Mouse (Mus musculus): ENCODE results near the gene Ampd2.

The Ampd2 gene

DNA sequence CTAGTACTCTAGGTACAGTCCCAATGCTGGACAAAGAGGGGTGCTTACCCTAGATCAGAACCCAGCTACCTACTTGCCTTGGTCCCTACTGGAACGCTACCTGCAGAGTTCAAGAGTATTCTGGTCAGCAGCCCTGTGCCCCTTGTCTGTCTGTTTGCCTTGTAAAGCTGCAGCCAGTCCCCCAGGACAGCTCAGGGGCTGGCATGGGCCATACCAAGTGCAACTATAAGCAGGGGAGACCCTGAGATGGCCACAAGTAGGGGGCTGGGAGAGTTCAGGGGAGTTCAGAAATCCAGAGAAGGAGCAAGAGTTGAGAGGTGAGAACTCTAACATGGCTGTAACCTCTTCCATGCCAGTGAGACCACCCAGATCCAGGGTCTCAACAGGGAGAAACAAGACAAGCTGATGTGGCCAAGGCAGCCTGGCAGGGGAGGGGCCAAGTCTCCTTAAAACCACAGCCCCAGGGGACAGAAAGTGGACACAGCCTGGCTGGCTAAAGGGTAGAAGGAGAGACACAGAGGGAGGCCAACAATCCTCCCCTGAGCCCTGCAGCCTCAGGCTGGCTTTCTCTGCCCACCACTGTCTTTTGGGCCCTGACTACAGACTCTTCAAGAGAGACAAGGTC lies 4.1 kb downstream of the Ampd2 start:
- in situ Hi-C loops (cut with MboI; ENCODE audit: low pct_unique_long_range_greater_than_20kb in 1 of 2, low sequenced_read_pairs in 2 of 2, unreplicated experiment in 1 of 2), result loop anchor here in 1 of 2 experiments (5.0 kb wide), 1 partner anchor 65 kb away; the partner anchor contains the start of gene Gnai3

DNA sequence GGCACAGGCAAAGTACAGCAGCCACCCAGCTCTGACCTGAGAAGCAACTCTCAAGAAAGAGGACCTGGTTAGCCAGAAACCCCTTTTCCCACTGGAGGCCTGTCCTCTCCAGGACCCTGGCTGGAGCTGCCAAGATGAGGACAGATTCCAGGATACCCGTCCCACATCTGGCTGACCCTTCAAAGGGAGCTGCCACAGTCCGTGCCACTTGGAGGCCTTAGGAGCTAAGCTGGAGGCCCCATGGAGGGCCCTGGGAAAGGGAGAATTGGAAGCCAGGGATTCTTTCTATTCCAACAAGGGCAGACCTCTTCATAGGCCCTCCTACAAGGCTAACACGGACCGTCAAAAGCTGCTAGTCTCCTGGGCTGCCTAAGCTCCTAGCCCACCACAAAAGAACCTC lies 4.8 kb downstream of the Ampd2 start:
- in situ Hi-C loops (cut with MboI; ENCODE audit: low pct_unique_long_range_greater_than_20kb in 1 of 2, low sequenced_read_pairs in 2 of 2, unreplicated experiment in 1 of 2), result loop anchor here in 1 of 2 experiments (5.0 kb wide), 1 partner anchor 66 kb away; the partner anchor contains the start of gene Gnai3

DNA sequence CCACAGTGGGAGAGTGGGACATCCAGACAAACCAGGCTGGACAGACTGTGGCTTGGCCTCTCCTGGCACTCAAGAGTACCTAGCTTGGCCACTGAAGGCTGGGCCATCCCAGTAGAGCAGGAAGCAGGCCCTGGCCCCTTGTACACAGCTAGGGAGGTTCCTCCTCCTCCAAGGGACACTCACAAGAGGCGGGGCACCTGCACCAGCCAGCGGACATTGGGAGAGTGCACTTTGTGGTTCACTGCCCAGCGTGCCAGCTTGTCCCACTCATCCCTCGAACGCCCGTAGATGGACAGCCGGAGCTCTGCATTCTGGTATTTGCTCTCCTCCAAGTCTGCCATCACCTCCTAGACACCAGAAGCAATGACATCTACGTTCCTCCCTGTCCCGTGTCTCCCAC lies 9.6 kb downstream of the Ampd2 start:
- in situ Hi-C loops (cut with MboI; ENCODE audit: low pct_unique_long_range_greater_than_20kb in 1 of 2, low sequenced_read_pairs in 2 of 2, unreplicated experiment in 1 of 2), result no loop called here

DNA sequence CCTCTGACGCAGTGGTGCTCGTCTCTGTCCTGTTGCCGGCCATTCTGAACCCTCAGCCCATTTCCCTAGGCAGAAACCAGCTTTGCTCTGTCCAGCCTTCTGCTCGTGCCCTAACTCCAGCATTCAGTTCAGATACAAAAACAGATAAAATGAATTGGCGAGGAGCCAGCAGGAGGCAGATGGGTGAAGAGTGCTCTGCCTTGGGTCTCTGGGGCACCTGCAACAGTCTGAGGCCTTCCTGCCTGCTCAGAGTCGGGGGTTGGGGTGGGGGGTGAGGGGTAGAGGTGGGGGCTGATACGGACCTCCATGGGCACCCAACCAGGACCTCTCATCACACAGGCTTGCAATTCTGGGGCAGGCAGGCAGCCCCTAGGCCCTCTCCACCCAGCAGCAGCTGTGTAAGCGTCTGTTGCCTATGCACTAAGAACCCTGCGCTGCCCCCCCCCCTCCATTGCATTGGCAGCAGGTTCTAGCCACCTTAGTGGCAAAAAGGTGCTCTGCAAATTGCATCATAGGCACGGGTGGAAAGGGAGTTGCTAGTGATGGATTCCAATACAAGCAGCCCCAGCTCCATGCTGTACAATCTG lies 13.4 kb downstream of the Ampd2 start:
- in situ Hi-C loops (cut with MboI; ENCODE audit: low pct_unique_long_range_greater_than_20kb in 1 of 2, low sequenced_read_pairs in 2 of 2, unreplicated experiment in 1 of 2), result no loop called here

DNA sequence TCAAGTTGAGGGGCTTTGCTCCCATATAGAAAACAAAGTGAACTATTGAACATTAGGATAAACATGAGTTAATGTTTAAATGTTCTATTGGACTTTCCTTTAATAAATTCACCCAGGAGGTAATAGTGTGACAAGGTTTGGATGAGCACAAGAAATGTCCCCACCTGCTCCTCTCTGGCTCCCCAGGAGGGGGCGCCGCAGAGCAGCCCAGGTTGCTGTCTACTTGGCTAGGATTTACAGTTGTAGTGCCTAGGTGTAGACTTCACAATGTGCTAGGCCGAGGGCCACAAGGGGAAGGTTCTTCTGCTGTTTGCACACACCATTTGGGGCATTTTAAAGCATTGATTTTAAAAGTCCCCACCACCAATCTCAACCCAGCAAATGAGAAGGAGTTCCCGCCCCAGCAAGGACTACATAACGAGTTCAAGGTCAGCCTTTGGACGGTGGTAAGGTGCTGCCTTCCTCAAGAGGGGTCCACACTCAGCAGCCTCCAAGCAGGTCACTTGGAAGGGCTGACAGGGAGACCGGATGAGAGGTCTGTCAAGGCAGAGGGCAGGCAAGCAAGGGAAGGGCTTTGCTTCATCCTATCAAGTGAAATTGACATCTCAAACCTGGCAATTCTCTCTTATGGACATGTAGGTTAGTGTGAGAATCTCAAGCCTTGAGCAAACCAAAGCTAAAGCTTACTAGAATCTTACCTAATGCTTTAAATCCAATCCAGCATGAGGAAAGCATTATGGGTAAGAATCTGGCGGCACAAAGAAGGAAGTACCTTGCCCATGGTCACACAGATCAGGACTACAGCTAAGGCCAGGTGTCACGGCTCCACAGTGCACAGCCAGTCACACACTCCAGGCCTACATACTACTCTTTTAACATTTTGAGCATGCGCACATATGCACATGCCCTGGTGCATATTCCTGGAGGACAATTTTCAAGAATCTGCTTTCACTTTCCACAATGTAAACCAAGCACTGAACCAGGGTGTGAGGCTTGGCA lies 15.9 kb downstream of the Ampd2 start:
- in situ Hi-C loops (cut with MboI; ENCODE audit: low pct_unique_long_range_greater_than_20kb in 1 of 2, low sequenced_read_pairs in 2 of 2, unreplicated experiment in 1 of 2), result no loop called here

DNA sequence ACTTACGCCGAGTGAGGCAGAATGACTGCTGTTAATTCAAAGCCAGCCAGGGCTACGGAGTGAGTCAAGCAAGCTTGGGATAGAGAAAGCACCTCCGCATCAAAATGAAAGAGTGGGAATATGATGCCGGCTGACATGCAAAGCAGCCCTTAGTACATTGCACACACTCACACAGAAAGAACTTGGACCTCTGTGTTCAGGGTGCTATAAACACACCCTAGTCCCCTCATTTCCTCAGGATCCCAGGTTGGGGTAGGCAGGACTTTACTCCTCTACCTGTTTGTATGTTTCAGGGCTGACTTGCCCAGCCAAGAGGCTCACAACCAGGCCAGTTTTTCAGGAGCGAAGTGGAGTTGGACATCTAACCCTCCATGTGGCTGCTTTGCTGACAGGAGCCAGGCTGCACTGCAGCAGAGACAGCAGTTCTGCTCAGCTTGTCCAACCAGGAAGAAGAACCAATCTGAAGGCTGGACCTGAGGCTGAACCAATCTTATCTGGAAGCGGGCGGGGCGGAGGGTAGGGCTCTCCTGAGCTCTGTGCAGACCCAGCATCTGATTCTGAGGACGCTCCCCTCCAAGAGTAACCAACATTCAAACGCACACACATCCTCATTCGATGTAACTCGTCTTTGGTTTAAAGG lies 17.1 kb downstream of the Ampd2 start:
- in situ Hi-C loops (cut with MboI; ENCODE audit: low pct_unique_long_range_greater_than_20kb in 1 of 2, low sequenced_read_pairs in 2 of 2, unreplicated experiment in 1 of 2), result loop anchor here in 1 of 2 experiments (10.0 kb wide), 1 partner anchor 135 kb away; the partner anchor contains the start of gene Gstm7

DNA sequence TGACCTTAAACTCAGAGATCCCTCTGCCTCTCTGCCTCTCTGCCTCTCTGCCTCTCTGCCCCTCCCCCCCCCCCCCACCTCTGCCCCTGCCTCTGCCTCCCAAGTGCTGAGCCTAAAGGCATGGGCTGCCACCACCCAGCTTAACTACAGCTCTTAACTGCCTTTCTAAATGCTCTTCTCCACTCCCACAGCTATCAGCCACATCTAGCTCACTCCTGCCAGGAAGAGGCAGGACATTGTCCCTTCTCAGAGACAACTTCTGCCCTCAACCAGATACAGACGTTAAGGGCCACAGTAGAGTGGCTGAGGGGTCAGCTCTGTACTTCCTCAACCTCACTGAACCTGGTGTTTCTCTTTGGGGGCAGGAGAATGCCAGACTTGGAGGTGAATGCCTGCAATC lies 17.6 kb downstream of the Ampd2 start:
- in situ Hi-C loops (cut with MboI; ENCODE audit: low pct_unique_long_range_greater_than_20kb in 1 of 2, low sequenced_read_pairs in 2 of 2, unreplicated experiment in 1 of 2), result loop anchor here in 1 of 2 experiments (10.0 kb wide), 1 partner anchor 134 kb away; the partner anchor contains the start of gene Gstm7

DNA sequence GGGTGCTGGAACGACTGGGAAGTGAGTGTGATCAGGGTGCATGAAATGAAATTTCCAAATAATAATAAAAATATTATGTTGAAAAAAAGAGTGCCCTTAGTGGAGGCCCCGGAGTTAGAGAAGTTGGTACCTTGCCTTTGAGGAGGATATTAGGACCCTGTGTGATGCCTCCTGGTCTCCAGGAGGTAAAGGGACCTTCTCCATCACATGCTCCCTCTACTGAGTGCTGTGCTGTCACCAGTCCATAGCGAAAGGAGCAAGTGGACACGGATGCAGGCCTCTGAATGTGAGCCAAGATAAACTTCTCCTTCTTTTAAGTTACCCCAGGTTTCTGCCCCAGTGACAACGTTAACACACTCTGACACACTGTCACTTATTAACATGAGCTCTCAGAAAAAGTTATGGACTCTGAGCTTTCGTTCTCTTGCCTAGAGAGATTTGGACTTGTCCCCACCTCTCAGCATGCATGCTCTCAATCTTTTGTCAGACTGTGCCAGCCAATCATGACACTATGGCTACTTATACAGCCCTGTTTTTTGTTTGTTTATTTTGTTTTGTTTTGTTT lies 19.0 kb downstream of the Ampd2 start:
- in situ Hi-C loops (cut with MboI; ENCODE audit: low pct_unique_long_range_greater_than_20kb in 1 of 2, low sequenced_read_pairs in 2 of 2, unreplicated experiment in 1 of 2), result loop anchor here in 1 of 2 experiments (10.0 kb wide), 1 partner anchor 133 kb away; the partner anchor contains the start of gene Gstm7

DNA sequence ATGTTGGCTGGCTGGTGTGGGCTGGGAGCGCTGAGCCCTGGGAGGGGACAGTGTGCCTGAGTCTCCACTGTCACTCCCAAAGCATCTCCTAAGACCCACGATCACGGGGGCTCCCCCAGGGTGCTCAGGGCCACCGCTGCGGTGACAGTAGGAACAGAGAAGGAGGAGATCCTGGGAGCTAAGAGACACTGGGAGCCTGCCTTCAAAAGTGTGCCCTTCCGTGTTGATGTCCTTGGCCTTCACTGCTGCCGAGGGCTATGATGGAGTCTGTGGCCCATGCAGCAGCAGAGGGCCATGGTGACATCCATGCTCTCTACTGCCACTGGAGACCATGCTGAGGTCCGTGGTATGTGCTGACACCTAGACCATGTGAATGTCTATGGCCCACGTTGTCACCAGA lies 20.9 kb downstream of the Ampd2 start:
- in situ Hi-C loops (cut with MboI; ENCODE audit: low pct_unique_long_range_greater_than_20kb in 1 of 2, low sequenced_read_pairs in 2 of 2, unreplicated experiment in 1 of 2), result loop anchor here in 1 of 2 experiments (10.0 kb wide), 1 partner anchor 131 kb away; the partner anchor contains the start of gene Gstm7

DNA sequence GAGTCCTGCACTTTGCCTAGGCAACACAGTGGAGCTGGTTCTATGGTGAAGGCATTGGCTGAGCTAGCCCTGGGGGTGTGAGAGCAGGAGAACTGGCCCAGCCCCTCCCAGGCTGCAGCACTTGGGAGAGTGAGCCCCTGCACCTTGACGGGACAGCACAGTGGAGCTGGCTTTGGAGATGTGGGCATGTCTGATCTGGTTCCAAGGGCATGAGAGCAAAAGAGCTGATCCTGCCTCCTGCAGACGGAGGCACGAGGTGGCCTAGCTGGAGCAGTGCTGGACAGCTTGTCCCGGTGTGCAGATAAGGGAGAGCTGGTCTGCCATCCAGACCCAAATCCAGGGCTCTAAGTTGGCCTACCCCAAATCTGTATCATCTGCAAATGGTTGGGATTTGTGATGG lies 21.8 kb downstream of the Ampd2 start:
- in situ Hi-C loops (cut with MboI; ENCODE audit: low pct_unique_long_range_greater_than_20kb in 1 of 2, low sequenced_read_pairs in 2 of 2, unreplicated experiment in 1 of 2), result loop anchor here in 1 of 2 experiments (10.0 kb wide), 1 partner anchor 130 kb away; the partner anchor contains the start of gene Gstm7

DNA sequence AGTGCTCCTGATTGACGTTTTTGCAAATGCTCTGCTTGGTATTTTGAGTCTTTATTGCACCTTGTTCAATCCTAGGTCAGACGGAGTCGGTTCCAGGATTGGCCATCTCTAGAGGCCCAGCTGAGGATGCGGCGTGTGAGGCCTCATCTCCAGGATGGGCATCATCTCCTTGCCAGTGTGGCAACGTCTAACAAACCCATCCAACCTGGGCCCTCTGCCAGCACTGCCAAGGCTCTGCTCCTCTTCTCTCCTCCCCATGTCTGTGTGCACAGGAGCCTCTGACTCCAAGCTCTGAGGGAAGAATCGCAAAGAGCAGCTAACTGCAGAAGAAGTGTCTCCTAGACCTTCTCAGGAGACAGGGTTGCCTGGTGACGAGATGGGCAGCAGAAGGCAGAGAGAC lies 23.8 kb downstream of the Ampd2 start:
- in situ Hi-C loops (cut with MboI; ENCODE audit: low pct_unique_long_range_greater_than_20kb in 1 of 2, low sequenced_read_pairs in 2 of 2, unreplicated experiment in 1 of 2), result loop anchor here in 1 of 2 experiments (10.0 kb wide), 1 partner anchor 128 kb away; the partner anchor contains the start of gene Gstm7

DNA sequence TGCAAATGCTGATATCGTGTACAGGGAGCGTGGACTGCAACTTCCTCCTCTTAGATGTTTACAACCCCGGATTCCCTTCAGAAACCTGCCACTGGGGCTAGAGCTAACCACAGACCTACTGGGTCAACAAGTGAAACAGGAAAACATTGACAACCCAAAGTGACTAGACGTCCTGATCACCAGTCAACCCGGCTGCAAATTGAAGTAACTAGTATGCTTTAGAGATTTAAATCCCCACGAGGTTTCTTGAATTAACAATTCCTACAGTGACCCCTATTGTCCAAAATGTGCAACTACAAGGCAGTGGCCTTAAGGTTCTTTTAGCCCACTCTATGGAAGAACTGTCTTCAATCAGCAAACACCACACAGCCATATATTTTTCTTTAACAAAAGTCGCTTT lies 25.0 kb downstream of the Ampd2 start:
- in situ Hi-C loops (cut with MboI; ENCODE audit: low pct_unique_long_range_greater_than_20kb in 1 of 2, low sequenced_read_pairs in 2 of 2, unreplicated experiment in 1 of 2), result loop anchor here in 1 of 2 experiments (10.0 kb wide), 1 partner anchor 127 kb away; the partner anchor contains the start of gene Gstm7

DNA sequence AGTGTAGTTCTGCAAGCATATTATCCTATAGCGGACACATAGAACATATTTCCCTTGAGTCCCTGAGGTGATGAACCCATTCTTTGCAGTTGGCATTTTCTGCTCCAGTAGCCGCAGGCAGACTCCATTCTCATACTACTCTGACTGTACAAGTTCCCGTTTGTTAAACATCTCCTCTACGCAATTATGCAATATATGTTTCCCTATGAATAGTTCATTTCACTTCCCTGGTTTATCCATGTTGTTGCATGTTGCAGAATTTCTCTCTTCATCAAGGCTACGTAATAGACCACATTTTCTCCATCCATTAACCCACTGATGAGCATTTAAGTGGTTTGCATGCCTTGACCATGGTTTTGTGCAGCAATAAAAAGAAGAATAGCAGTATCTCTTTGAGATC lies 36.0 kb downstream of the Ampd2 start:
- in situ Hi-C loops (cut with MboI; ENCODE audit: low pct_unique_long_range_greater_than_20kb in 1 of 2, low sequenced_read_pairs in 2 of 2, unreplicated experiment in 1 of 2), result no loop called here

DNA sequence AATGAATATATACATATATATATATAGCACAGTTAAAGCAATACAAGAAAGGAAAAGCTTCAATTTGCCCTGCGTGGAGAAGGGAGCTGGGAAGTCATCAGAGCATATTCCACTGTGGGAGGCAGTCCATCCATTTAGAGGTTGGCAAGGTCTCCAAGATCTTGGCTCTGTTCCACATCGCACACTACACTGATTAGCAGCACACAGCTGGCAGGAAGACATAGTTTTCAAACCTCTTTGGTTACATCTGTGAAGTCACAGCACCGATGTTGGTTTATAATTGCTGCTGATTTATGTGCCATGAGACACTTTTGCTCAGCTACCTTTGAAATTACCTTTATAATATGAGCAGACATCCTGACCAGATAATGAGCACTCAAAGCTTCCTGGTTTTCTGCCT lies 38.1 kb downstream of the Ampd2 start:
- in situ Hi-C loops (cut with MboI; ENCODE audit: low pct_unique_long_range_greater_than_20kb in 1 of 2, low sequenced_read_pairs in 2 of 2, unreplicated experiment in 1 of 2), result no loop called here

DNA sequence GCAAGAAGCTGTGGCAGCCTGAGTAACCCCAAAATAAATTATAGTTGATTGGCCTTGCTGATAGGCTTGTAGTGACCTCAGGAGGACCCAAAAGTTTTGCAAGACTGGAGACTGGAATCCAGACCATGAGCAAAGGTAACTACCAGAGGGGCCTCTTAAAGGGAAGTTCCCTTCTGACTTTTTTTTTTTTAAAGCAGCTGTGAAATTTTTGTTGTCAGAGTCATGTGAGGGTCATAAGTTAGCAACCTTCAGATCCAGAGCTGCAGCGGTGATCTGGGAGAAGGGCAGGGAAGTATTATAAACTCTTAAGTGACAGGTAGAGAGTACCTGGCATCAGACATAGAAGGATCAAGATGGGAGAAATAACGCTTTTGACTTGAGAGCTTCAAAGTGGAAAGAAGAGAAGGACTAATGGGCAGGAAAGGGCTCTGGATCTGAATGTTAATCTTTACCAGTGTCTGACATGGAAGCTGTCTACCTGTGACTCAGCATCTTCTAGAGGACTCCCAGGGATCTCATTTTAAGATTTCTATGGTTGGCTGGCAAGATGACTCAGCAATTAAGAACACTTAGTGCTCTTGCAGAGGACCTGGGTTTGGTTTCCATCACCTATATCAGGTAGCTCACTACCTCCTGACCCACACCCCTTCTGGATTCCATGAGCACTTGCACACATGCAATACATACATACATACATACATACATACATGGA lies 39.4 kb downstream of the Ampd2 start:
- in situ Hi-C loops (cut with MboI; ENCODE audit: low pct_unique_long_range_greater_than_20kb in 1 of 2, low sequenced_read_pairs in 2 of 2, unreplicated experiment in 1 of 2), result no loop called here

DNA sequence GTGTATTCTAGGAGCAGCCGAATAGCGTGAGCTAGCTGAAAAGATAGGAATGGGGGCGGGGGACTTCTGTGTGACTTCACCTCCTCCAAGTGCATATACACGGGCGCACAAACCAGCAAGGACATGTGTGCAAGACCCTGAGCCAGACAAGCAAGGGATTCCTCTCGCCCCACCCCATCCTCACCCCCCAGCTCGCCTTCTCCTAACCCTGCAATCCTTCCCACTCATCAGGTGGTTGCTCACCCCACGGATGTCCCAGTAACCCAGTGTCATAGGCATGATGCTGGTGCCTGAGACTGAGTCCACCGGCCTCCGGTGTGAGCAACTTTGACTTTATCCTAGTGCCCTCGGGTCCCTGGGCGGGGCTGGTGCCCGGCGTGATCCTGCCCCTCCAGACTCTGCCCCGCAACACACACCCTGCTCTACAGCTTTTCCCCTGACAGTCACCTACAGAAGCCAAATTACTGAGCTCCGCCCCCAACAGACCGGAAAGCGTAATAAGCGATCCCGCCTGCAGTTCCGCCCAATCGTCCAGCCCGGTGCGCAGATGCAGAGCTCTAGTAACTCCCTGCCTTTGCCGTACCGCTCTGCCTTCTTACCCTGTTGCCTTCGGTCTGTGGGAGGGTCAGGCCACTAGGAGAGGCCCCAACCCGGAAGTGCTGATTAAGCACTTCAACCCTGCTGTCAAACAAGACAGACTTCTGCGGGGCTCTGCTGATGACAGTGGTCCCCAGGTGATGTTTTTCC lies 41.9 kb downstream of the Ampd2 start, which contains the start of gene Gstm4:
TSS of gene Gstm4 (minus strand) at position 501 of the 747 bp plus-strand sequence.
- in situ Hi-C loops (cut with MboI; ENCODE audit: low pct_unique_long_range_greater_than_20kb in 1 of 2, low sequenced_read_pairs in 2 of 2, unreplicated experiment in 1 of 2), result no loop called here

DNA sequence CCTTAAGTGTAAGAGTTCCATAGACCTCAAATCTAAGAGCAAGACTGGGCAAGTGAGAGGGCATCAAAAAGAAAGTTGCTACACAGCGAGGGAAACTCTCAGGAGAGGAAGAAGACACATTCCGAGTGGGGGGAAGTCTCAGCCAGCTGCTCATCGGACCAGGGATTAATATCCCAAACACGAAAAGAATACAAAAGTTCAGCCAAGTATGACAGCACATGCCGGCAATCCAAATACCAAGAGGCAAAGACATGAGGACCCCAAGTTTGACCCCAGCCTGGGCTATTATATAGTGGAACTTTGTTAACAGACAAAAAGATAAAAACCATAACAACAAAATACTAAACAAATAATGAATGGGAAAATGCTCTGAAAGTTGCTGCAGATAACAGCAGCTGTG lies 53.3 kb downstream of the Ampd2 start:
- in situ Hi-C loops (cut with MboI; ENCODE audit: low pct_unique_long_range_greater_than_20kb in 1 of 2, low sequenced_read_pairs in 2 of 2, unreplicated experiment in 1 of 2), result no loop called here
